Comparison of ENCODE assay signal across 8 mouse cellular contexts in genomic region chr1:128357452-128357851, GRCm38 (mm10). TPM values are rescaled to one million over a fixed set of nuclear protein-coding genes. Genes with fewer than 3 reads are reported as not detected.
DNase-seq lines count a peak whose midpoint lies in the region; ATAC-seq lines count a peak whose summit lies in the region.

No protein-coding gene starts in this region.

- WGBS in heart, embryonic 11.5 days (ENCODE audit: insufficient replicate concordance): 52% methylated on average over 3 of the region's 3 CpGs
- WGBS in embryonic facial prominence, embryonic 14.5 days: 45% methylated on average over 3 of the region's 3 CpGs
- 50% methylated on average over 3 of the region's 3 CpGs for WGBS in limb, embryonic 15.5 days

- H3K9me3 ChIP-seq in heart, embryonic 11.5 days (replicated peaks; ENCODE audit: control insufficient read depth, low read length): no peaks in the 10 kb centered on the region
- H3K9me3 ChIP-seq in embryonic facial prominence, embryonic 14.5 days (ENCODE audit: control insufficient read depth, low read length): no peaks in the 10 kb centered on the region
- no peaks in the 10 kb centered on the region for H3K9me3 ChIP-seq in limb, embryonic 15.5 days

- peak overlapping the region; percentile 41 for H3K27ac ChIP-seq in heart, embryonic 11.5 days (ENCODE audit: low read depth, low read length)
- H3K27ac ChIP-seq in embryonic facial prominence, embryonic 14.5 days (replicated peaks; ENCODE audit: low read depth, low read length): 0 out of 2 replicates have a peak overlapping the region, but pooled peaks have one; percentile 96
- no peak overlapping the region for H3K27ac ChIP-seq in limb, embryonic 15.5 days

- H3K4me1 ChIP-seq in heart, embryonic 11.5 days (ENCODE audit: control insufficient read depth, insufficient read depth, low read length): 0 out of 2 replicates have a peak, but pooled peaks cover 7% of the 10 kb centered on the region
- H3K4me1 ChIP-seq in embryonic facial prominence, embryonic 14.5 days (ENCODE audit: control insufficient read depth, insufficient read depth, low read length): 0 out of 2 replicates have a peak, but pooled peaks cover 11% of the 10 kb centered on the region
- peaks cover 23% of the 10 kb centered on the region for H3K4me1 ChIP-seq in limb, embryonic 15.5 days

- peak overlapping the region; percentile 86 for H3K4me3 ChIP-seq in heart, embryonic 11.5 days (ENCODE audit: low read depth, low read length)
- peak overlapping the region; percentile 81; the same call in 1 of the 2 replicates for H3K4me3 ChIP-seq in embryonic facial prominence, embryonic 14.5 days (ENCODE audit: low read depth, low read length)
- H3K4me3 ChIP-seq in limb, embryonic 15.5 days: peak overlapping the region; percentile 87; the same call in 1 of the 2 replicates

- no peak for ATAC-seq in heart, embryonic 11.5 days (replicated peaks; ENCODE audit: insufficient number of reproducible peaks, low FRiP score, low TSS enrichment)
- no peak for ATAC-seq in embryonic facial prominence, embryonic 14.5 days (ENCODE audit: low read depth)
- no peak for ATAC-seq in limb, embryonic 15.5 days (ENCODE audit: insufficient number of reproducible peaks, low FRiP score, low TSS enrichment, low read depth)
- ATAC-seq in inflammation-experienced regulatory T-cells, adult 6 months: no peak

- H3K9ac ChIP-seq in heart, embryonic 11.5 days (ENCODE audit: low read depth, low read length): peak overlapping the region; percentile 90; the same call in 1 of the 2 replicates
- 0 out of 2 replicates have a peak overlapping the region, but pooled peaks have one; percentile 8 for H3K9ac ChIP-seq in embryonic facial prominence, embryonic 14.5 days (ENCODE audit: low read depth, low read length)
- no peak overlapping the region for H3K9ac ChIP-seq in limb, embryonic 15.5 days

- DNase-seq in heart, adult 18-20 months: no peak
- peak; percentile 62 for DNase-seq in CD4-positive, CD25-positive, alpha-beta regulatory T cell, adult 2 months (ENCODE audit: low read depth, low spot score)
- DNase-seq in embryonic facial prominence, embryonic 14.5 days (ENCODE audit: low spot score): peak; percentile 11
- peak; percentile 38 for DNase-seq in thymus, postnatal 25 days
- DNase-seq in cerebellum, adult 11-12 months: no peak

- peaks cover 22% of the 10 kb centered on the region for H3K36me3 ChIP-seq in heart, embryonic 11.5 days (ENCODE audit: control insufficient read depth, insufficient read depth, low read length)
- peaks cover 55% of the 10 kb centered on the region for H3K36me3 ChIP-seq in embryonic facial prominence, embryonic 14.5 days (ENCODE audit: control insufficient read depth, insufficient read depth, low read length)
- peaks cover 33% of the 10 kb centered on the region for H3K36me3 ChIP-seq in limb, embryonic 15.5 days

- H3K4me2 ChIP-seq in heart, embryonic 11.5 days: peak overlapping the region; percentile 74
- H3K4me2 ChIP-seq in embryonic facial prominence, embryonic 14.5 days (ENCODE audit: low read depth, low read length): peak overlapping the region; percentile 66
- peak overlapping the region; percentile 59 for H3K4me2 ChIP-seq in limb, embryonic 15.5 days

- H3K27me3 ChIP-seq in heart, embryonic 11.5 days (ENCODE audit: control insufficient read depth, insufficient read depth, low read length): no peaks in the 10 kb centered on the region
- H3K27me3 ChIP-seq in embryonic facial prominence, embryonic 14.5 days (replicated peaks; ENCODE audit: control insufficient read depth, insufficient read depth, low read length): no peaks in the 10 kb centered on the region
- no peaks in the 10 kb centered on the region for H3K27me3 ChIP-seq in limb, embryonic 15.5 days

RNA-seq across cellular contexts. Expression of gene Mcm6, which starts 2.0 kb away (rescaled TPM):
- polyA plus RNA-seq in heart, embryonic 11.5 days (2014; fragmentation: Nextera tagmentation; extraction: Ambion mirVana): 192 and 204 TPM in 2 replicates
- 1 to 10 TPM; 6.0 to 6.5 TPM for total RNA-seq in heart, adult 18-20 months (2021)
- 185 and 216 TPM in 2 replicates for polyA plus RNA-seq in embryonic facial prominence, embryonic 14.5 days (2014; fragmentation: Nextera tagmentation; extraction: Ambion mirVana)
- polyA plus RNA-seq in limb, embryonic 15.5 days (2015; fragmentation: Nextera tagmentation; extraction: Ambion mirVana): 180 and 186 TPM in 2 replicates
- polyA plus RNA-seq in inflammation-experienced regulatory T-cells, adult 6 months (2017; shearing (Covaris generic)): 100 to 1,000 TPM in 2 of 3 experiments, 10 to 100 TPM in 1; 93.0 to 227 (median 108) TPM

RNA-seq across cellular contexts. Expression of gene Lct, which starts 29.3 kb away (rescaled TPM):
- 0.03 TPM in 1 of 2 replicates, not detected in the other for polyA plus RNA-seq in heart, embryonic 11.5 days (2014; fragmentation: Nextera tagmentation; extraction: Ambion mirVana)
- not detected for total RNA-seq in heart, adult 18-20 months (2021)
- polyA plus RNA-seq in embryonic facial prominence, embryonic 14.5 days (2014; fragmentation: Nextera tagmentation; extraction: Ambion mirVana): 0.13 and 0.37 TPM in 2 replicates
- 0.09 and 0.11 TPM in 2 replicates for polyA plus RNA-seq in limb, embryonic 15.5 days (2015; fragmentation: Nextera tagmentation; extraction: Ambion mirVana)
- polyA plus RNA-seq in inflammation-experienced regulatory T-cells, adult 6 months (2017; shearing (Covaris generic)): under 1 TPM; 0.08 to 0.53 (median 0.17) TPM

RNA-seq across cellular contexts. Expression of gene Dars, which starts 59.7 kb away (rescaled TPM):
- polyA plus RNA-seq in heart, embryonic 11.5 days (2014; fragmentation: Nextera tagmentation; extraction: Ambion mirVana): 71.1 and 79.2 TPM in 2 replicates
- total RNA-seq in heart, adult 18-20 months (2021): 10 to 100 TPM; 69.2 to 71.5 TPM
- 97.8 and 104 TPM in 2 replicates for polyA plus RNA-seq in embryonic facial prominence, embryonic 14.5 days (2014; fragmentation: Nextera tagmentation; extraction: Ambion mirVana)
- 140 and 142 TPM in 2 replicates for polyA plus RNA-seq in limb, embryonic 15.5 days (2015; fragmentation: Nextera tagmentation; extraction: Ambion mirVana)
- 100 to 1,000 TPM; 149 to 161 (median 153) TPM for polyA plus RNA-seq in inflammation-experienced regulatory T-cells, adult 6 months (2017; shearing (Covaris generic))

Comparison
In these comparisons a context has a peak if more than half of its experiments do, and no peak if none do; other contexts are left out.
1. DNase-seq: peak in CD4-positive, CD25-positive, alpha-beta regulatory T cell, adult 2 months (single experiment), embryonic facial prominence, embryonic 14.5 days (single experiment) and thymus, postnatal 25 days (single experiment); none in heart, adult 18-20 months (0 of 2) and cerebellum, adult 11-12 months (single experiment).
2. Peak in every context shown above with its lines, with median percentiles within 50 percentile points of each other: H3K4me2 ChIP-seq and H3K4me3 ChIP-seq.